Mouse (Mus musculus) bone marrow, adult 2 months (tissue): ENCODE data around the gene Sfxn4. TPM values are rescaled to one million over a fixed set of nuclear protein-coding genes. Genes with fewer than 3 reads are reported as not detected.

ENCODE experiments used
- H3K27ac ChIP-seq: fragments of 200-500 bp; 2 replicates; pipeline ENCODE4 v1.5.1; 2012; ENCODE audit warnings: low read depth, mild to moderate bottlenecking, control low read depth, inconsistent platforms, low read length; ENCODE audit not compliant: control insufficient read depth, poor library complexity, insufficient read depth
- H3K4me1 ChIP-seq: fragments of 200-500 bp; 2 replicates; pipeline ENCODE4 v1.6.1; 2011; ENCODE audit warnings: low read length; ENCODE audit not compliant: control insufficient read depth, insufficient read depth
- H3K4me3 ChIP-seq: fragments of 200-500 bp; replicated peaks from 2 replicates; pipeline ENCODE3; 2011; ENCODE audit warnings: mild to moderate bottlenecking, low read depth, low read length, control low read depth; ENCODE audit not compliant: control insufficient read depth
- CTCF ChIP-seq: fragments of 200-500 bp; IDR thresholded peaks from 2 replicates; pipeline ENCODE4 v1.5.1; 2011; ENCODE audit warnings: low read length, control low read depth; ENCODE audit not compliant: control insufficient read depth, insufficient read depth
- POLR2A ChIP-seq: fragments of 200-500 bp; IDR thresholded peaks from 2 replicates; pipeline ENCODE4 v1.6.1; 2011; ENCODE audit warnings: low read depth, mild to moderate bottlenecking, control low read depth, low read length, borderline replicate concordance; ENCODE audit not compliant: control insufficient read depth
- WGBS: fragments of 180-500 bp; shearing (Covaris S2); methylation state at CpG from one replicate; pipeline ENCODE4 v1.1.7; 2018; 5-methylcytosine and 5-hydroxymethylcytosine counted together
- polyA plus RNA-seq: library from polyadenylated mRNA; stranded (reverse); fragments of >200 nt; gene quantifications from 2 replicates; pipeline ENCODE4 v1.2.4, GENCODE M21; 2011; ENCODE audit warnings: low replicate concordance; ENCODE audit not compliant: missing spikeins, insufficient read depth, insufficient read length

The Sfxn4 gene
- polyA plus RNA-seq, 1 experiment: 9.7 TPM

GRCm38 (mm10) chr19:60811098-60812035 lies 49.9 kb downstream of the Sfxn4 start, which contains the start of gene Fam45a:
Gene Fam45a (plus strand): TSS chr19:60811585.
- Histone ChIP-seq H3K4me1 (no peaks in the 10 kb centered on the region), H3K4me3 (peak within 1 kb of the TSS; percentile 73), H3K27ac (peak within 1 kb of the TSS; percentile 60)
- WGBS: 5% methylated on average over 45 of the region's 45 CpGs
- TF ChIP-seq CTCF (peak; percentile 79), POLR2A (peak; percentile 96)

- 56% methylated on average over 2 of the region's 2 CpGs for WGBS
- no peak overlapping the region for H3K27ac ChIP-seq
- no peaks in the 10 kb centered on the region for H3K4me1 ChIP-seq
- H3K4me3 ChIP-seq: no peak overlapping the region
- no peak for TF ChIP-seq CTCF
- TF ChIP-seq POLR2A: no peak
These were observed 51.4 kb downstream of the Sfxn4 start for GRCm38 (mm10) chr19:60809927-60810326.

- WGBS: 18% methylated on average over 2 of the region's 2 CpGs
- TF ChIP-seq POLR2A (no peak), CTCF (no peak)
- no peaks in the 10 kb centered on the region; the same call in 1 of the 2 replicates for H3K4me1 ChIP-seq
- no peak overlapping the region for H3K27ac ChIP-seq
- H3K4me3 ChIP-seq: no peak overlapping the region
These were observed 56.4 kb downstream of the Sfxn4 start for GRCm38 (mm10) chr19:60804903-60805302.

GRCm38 (mm10) chr19:60799867-60800569 lies 61.3 kb downstream of the Sfxn4 start:
- H3K27ac ChIP-seq: no peak overlapping the region
- H3K4me3 ChIP-seq: no peak overlapping the region
- peaks cover 1% of the 10 kb centered on the region; the same call in 1 of the 2 replicates for H3K4me1 ChIP-seq
- TF ChIP-seq POLR2A (no peak), CTCF (no peak)
- 53% methylated on average over 7 of the region's 7 CpGs for WGBS

- WGBS: 84% methylated on average over 2 of the region's 2 CpGs
- H3K4me3 ChIP-seq: no peak overlapping the region
- no peak for TF ChIP-seq CTCF
- no peak for TF ChIP-seq POLR2A
- H3K27ac ChIP-seq: no peak overlapping the region
- peaks cover 1% of the 10 kb centered on the region; the same call in 1 of the 2 replicates for H3K4me1 ChIP-seq
These were observed 63.9 kb downstream of the Sfxn4 start for GRCm38 (mm10) chr19:60797415-60797814.

- no peak overlapping the region for H3K4me3 ChIP-seq
- H3K4me1 ChIP-seq: peaks cover 1% of the 10 kb centered on the region; the same call in 1 of the 2 replicates
- WGBS: 62% methylated on average over 2 of the region's 2 CpGs
- peak overlapping the region; percentile 34; the same call in 1 of the 2 replicates for H3K27ac ChIP-seq
- TF ChIP-seq CTCF (no peak), POLR2A (no peak)
These were observed 66.0 kb downstream of the Sfxn4 start for GRCm38 (mm10) chr19:60795244-60795643.

- 70% methylated on average over 2 of the region's 2 CpGs for WGBS
These were observed 68.0 kb downstream of the Sfxn4 start for GRCm38 (mm10) chr19:60793170-60793707.

GRCm38 (mm10) chr19:60791164-60791563 lies 70.1 kb downstream of the Sfxn4 start:
- TF ChIP-seq POLR2A (no peak), CTCF (no peak)
- Histone ChIP-seq H3K4me1 (no peaks in the 10 kb centered on the region; the same call in 1 of the 2 replicates), H3K4me3 (peak overlapping the region; percentile 80), H3K27ac (peak overlapping the region; percentile 92; the same call in 1 of the 2 replicates)
- 12% methylated on average over 9 of the region's 9 CpGs for WGBS

More at GRCm38 (mm10) chr19:60793170-60793707, 68.0 kb downstream of the Sfxn4 start:
- H3K4me3 ChIP-seq: no peak overlapping the region
- no peak overlapping the region for H3K27ac ChIP-seq
- TF ChIP-seq CTCF: no peak
- TF ChIP-seq POLR2A: no peak
- H3K4me1 ChIP-seq: no peaks in the 10 kb centered on the region; the same call in 1 of the 2 replicates
